Mouse (Mus musculus) adrenal gland, adult 8-10 months (tissue): ENCODE measurements at regions not wholly inside any gene's neighbourhood (a gene's known extent, or its start where the extent isn't known, plus 50 kb on each side); places are given as distances from the start of the nearest gene placed in this dataset.
A peak's percentile ranks its signal among the peaks of the same experiment; 100 is the strongest.

ENCODE experiments used
- DNase-seq: peaks from one replicate; pipeline ENCODE4 v3.0.0; 2022

DNA sequence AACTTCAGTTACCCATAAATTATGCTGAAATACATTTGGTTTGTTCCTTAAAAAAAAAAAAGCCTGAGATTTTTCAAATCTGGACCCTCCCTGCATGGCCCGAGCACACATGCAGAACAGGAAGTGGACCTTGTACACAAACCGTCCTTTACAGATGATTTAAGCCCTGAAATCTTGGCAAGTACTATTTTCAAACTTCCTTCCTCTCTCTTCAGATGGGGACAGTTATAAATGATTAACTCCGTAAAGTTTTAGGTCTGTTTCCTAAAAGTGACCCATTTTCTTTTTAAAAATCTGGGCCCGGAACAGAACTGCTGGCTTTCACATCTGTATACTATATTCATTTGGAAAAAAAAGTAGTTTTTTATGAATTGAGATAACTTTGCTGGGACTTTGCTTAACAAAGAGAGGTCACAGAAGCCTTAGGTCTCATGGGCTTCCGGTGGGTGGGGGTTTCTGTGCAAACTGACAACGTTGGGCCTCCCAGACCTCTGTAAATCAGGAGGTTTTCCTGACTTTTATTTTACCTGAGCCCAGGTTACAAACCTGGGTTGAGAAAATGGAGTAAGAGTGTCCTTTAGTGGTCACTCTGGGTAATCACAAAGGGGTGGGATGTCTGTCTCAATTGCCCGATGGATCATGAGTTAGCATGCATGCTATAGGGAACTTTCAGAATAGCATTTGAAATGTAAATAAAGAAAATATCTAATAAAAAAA, 368.4 kb downstream of the Ankrd50 start:
- DNase-seq: no peak

- DNase-seq: no peak
Observed at GRCm38 (mm10) chr3:38112568-38112967, 372.1 kb downstream of the Ankrd50 start.

- no peak for DNase-seq
Observed at GRCm38 (mm10) chr3:38105022-38105857, 379.4 kb downstream of the Ankrd50 start.

DNA sequence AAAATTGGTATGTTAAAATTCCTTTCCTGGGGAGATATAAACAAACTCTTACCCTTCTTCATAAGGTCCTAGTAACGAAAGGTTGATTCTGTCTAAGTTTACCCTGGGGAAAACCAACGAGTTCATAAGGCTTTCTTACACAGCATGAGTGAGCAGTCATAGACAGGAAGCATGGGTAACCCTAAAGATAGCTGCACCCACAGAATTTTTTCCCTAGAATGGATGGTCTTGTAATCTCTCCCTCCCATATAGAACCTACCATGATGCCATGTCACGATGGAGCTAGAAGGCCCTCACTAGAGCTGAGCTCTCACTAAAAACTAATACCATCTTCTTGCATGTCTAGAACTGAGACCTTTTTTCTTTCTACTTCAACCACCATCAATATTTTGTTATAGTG, 380.1 kb upstream of the Gm5148 start:
- DNase-seq: no peak

DNA sequence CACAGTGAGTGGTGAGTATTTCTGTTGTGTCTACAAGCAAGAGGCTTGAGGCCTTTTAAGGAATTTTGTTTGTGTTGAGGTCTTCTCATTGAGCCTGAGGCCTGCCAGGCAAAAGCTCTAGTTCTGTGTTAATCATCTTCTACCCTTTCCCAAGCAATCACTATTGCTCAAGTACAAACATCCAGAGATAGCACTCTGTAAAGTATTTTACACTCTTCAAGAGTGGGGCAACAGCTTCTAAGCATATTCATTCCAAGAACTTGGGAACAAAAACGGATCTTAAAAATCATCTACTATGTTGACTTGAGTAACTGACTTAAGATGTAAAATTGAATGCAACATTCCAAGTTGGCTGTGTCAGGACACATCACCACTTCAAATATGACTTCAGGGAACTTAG, 378.7 kb upstream of the Gm5148 start:
- no peak for DNase-seq

DNA sequence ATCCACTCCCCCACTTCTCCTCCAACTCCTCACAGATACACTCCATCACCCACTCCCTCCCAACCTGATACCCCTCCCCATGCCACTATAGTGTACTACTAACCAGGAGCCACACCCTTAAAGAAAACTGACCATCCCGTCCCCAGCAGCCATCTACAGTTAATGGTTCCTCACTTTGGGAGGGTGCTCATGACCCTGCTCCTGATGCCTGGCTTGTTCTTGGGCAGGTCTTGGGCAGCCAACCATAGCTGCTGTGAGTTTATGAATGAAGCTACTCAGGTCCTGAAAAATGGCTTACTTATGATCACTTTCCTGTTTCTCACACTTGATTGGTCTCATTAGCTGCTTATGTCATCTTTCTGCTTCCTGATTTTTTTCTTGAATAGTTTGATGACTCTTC, 377.9 kb upstream of the Gm5148 start:
- DNase-seq: no peak

DNA sequence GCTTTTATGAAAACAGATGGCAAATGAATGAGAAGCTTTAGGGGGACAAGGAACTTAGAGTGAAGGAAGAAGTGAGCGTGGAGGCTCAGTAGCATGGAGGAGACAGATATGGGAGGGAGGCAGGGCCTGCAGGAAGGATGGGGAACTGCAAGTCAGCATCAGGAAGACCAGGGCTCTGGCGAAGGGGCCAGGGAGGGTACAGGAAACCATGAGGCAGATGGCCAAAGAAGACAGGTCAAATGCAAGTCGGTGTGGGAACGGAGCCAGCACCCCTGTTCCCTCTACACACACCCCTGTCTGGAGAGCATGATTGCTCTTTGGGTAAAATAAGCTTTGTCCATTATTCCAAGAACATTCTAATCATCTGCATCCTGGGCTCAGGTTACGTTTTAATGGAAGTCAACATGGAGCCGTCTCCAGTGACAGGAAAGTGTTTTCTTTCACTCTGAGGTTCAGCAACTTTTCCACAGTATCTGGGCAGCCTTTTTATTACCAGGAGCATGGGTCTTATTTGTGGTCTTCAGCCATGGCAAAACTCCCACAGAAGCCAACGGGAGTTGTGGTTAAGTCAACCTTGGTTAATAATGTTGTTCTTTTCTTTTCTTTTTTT, 370.2 kb upstream of the Gm5148 start:
- peak; percentile 21 for DNase-seq

DNA sequence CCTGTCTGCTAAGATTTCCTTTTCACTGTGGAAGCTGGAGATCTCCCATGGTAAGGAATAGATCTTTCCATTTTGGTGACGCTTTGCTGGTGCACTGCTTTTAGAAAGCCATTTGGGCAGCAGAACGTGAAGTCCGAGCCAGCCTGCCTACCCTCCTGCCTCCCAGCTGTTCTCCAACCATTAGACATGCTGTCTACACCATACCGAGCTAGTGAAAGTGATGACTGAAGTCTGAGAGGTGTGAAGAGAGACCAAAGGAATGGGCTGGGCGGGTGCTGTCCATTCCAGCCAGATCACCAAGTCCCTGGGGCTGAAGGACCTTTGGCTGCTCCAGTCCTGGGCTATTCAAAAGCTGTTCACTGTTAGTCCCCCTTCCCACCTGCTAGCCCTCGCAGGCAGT, 360.3 kb upstream of the Gm5148 start:
- no peak for DNase-seq

DNA sequence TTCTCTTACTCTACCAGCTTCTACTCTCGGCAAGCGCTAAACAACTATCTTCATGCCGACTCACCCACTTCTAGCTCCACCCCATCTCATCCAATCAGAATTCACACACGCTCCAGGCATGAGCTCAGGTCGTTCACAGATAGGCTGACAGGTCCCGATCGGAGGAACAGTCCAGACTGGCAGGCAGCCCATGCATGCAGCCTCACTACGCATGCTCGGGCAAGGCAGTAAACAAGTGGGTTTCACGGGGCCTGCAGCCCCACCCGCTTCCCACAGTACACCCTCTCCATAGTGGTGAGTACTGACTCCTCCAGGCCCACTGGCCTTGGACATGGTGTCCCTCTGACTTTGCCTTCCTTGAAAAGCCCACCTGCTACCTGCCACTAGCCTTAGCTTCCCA, 358.1 kb upstream of the Gm5148 start:
- DNase-seq: no peak

DNA sequence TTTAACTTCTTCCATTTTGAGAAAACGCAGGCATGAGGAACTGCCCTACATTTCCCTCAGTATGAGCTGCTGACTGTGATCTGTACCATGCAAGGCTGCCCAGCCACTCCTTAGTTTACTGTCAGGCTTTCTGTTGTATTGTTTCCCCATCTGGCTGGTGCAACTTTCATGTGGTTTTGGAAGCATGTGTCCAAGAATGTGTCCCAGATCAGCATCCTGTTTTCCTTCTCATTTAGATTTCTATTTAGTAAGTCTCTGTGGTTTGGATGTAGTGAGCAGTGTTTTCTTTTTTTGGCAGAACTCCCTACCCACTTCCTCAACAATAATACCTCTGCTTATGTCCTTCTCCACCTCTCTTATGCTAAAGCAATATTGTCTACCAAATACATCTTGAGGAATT, 352.5 kb upstream of the Gm5148 start:
- DNase-seq: no peak

GRCm38 (mm10) chr3:38073946-38074345, 349.7 kb upstream of the Gm5148 start:
- DNase-seq: no peak

DNA sequence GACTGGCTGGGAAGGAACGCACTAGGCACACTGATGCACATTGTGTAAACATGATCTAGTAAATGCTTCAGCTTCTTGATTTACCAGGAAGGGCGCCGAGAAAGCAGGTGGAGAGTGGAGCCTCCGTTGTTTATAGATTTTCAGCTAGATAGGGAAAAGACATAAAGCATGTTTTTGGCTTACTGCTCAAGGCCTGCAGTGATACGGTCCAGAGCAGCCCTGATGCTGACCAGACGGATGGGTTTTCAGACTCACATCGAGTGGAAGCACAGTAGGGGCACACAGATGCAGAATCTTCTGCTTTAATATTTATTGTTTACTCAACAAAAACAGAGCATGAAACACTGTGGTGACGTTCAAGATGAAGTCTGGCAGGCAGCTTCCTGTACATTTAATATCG, 331.3 kb upstream of the Gm5148 start:
- no peak for DNase-seq

DNA sequence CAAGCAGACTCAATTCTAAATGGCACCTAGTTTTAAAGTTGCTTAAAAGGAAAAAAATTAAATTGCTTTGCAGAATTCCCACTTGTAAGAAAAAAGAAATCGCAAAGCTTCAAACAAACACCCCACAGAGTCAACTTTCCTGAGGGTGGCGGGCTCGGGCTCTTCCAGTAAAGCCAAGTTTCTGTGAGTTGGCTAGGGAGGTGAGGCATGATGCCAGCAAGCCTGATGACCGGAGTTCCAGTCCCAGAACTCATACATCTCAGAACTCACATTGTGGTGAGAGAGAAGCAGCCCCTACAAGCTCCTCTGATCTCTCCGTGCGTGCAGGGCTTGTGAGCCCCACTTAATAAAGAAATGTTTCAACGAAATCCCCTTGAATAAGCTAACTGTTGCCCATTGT, 328.7 kb upstream of the Gm5148 start:
- no peak for DNase-seq

DNA sequence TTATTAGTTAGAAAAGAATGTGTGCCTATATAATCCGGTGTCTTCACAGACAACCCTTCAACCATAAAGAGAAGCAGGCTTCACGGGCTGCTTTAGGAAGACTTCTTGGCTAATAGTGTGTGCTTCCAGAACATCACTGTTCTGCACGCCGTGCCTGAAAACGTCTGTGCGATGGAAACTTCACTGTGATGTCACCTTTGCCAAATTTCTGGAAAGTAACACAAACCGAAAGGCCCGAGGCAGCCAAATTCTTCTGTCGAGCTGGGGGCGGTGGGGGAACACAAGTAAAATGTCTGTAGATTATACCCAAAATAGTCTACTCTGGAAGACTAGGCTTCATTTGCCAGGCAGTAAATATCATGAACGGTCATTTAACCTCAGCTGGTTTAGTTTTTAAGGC, 327.5 kb upstream of the Gm5148 start:
- DNase-seq: no peak

DNA sequence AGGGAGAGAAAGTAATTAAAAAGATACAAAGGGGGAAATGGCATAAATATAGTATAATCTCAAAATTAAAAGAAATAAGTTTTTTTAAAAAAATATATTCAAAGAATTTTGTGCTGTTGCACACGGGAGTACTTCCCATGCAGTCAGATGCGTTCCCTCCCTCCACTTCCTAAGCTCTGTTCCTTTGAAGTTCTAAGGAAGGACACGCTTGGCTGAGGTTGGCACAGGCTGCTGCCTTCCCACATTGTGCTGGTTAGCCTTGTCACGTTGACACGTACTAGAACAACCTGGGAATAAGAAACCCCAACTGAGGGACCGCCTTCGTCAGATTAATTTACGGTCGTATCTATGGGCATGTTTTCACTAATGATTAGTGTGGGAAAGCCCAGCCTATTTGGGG, 326.6 kb upstream of the Gm5148 start:
- no peak for DNase-seq

DNA sequence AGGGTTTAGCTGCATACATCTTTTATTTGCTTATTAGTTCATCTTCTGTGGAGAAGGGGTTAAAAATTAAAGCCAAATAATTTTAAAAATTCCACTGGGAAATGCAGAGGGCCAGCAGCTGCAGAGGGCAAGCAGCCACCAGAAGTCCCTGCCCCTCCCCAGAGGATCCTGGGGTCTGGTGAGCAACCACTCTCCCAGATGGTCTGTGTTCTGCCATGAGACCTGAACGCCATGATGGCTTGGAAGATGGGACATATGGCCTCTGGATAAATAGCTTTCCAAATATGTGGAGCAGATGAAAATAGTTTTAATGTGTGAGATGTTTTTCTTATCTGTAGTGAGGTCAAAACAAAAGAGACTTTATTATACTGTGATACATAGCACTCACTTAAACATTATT, 326.1 kb upstream of the Gm5148 start:
- no peak for DNase-seq

DNA sequence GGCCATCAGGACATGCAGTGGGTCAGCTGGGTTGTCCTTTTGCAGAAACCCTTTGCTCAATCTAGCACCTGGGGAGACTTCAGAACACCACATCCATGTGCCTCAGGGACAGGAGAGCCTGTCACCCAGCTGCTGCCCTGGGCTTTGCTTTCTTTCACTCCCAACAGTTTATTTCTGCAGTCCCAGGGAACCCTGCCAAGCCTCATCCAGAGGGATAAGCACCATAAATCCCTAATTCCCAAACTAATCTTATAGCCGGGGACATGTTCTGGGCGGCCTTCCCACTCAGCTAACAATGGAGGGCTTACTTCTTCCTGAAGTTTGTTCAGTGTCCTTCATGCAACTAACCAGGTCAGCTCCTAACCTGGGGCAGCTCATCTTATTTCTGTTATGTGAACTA, 325.0 kb upstream of the Gm5148 start:
- no peak for DNase-seq

- no peak for DNase-seq
Observed at GRCm38 (mm10) chr3:38047445-38047844, 323.2 kb upstream of the Gm5148 start.

DNA sequence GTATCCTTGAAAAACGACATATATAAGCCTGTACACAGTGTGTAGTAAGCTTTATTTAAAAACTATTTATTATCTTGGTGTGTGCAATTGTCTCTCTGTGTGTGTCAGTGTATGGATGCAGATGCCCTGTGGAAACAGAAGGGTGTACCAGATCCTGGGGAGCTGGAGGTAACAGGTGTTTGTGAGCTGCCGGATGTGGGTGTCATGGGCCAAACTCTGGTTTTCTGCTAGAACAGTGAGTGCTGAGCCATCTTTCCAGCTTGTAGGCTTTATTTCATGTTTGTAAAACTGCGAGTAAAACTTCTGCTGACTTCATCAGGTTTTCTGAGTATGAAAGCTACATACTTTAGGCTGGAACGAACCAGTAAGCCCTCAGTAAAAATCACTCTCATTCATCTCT, 322.3 kb upstream of the Gm5148 start:
- DNase-seq: no peak

DNA sequence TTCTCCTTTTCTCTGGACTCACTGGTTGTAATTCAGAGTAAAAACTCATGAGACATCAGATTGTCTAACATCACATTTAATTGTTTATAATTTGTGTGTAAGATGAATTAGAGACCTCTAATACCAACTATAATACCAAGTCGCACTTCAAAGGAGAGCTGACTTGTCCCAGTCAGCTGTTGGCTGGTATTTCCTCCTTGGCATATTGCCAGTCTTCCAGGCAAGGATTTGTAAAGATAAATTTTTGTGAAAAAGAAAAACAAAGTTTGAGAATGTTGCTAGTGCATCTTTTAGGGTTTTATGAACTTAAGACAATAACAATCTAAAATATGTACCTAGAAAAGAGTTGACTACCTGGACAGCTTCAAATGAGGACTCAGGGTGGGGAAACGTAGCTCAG, 321.7 kb upstream of the Gm5148 start:
- no peak for DNase-seq

DNA sequence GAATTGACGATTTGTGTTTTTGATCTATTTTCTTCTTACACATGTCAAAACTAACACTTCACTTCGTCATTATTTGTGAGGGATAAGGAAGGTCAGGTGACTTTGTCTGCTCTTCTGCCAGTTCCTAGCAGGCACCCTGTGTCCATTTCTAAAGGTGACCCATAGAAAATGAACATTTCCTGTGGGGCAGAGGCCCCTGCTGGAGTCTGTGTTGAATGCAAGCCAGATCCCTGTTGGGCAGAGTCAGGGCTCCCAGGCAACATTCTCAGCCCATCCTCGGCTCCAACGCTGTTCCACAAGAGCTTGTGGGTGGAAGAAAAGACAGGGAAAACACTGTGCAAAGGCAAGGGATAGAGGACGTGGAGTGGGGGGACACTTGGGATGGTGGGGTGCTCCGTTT, 321.2 kb upstream of the Gm5148 start:
- no peak for DNase-seq

DNA sequence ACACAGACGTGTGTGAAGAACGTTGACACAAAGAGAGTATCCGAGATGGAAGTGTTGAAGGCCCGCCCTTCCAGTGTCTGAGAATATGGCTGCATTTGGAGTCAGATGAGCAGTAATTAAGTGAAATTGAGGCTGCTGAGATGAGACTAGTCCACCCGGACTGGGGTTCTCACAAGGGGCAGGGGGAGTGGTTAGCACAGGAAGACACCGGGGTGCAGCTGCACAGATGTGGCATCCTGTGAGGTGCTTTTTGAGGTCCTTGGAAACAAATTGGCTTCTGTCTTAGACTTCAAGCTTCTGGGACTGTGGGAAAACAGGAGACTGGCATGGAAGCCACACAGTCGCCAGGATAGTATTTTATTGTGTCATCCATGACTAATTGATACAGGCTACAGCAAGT, 320.0 kb upstream of the Gm5148 start:
- no peak for DNase-seq

DNA sequence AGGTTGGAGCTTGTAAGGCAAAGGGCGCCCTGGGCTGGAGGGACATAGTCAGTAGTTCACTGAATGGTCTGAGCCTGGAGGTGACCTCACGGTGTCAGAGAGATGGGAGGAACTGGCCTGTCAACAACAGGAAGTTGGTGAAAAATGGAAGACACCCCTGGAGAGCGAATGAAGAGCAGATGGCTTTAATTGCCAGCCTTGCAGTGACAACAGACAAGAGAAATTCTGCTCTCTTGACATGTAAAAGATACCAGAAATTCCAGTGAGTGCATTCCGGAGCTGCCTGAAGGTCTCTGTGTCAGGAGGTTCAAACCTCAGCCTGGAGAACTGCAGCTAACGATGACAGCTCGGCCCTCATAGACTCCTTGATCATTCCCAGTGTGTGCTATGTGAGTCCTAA, 318.3 kb upstream of the Gm5148 start:
- peak; percentile 20 for DNase-seq

DNA sequence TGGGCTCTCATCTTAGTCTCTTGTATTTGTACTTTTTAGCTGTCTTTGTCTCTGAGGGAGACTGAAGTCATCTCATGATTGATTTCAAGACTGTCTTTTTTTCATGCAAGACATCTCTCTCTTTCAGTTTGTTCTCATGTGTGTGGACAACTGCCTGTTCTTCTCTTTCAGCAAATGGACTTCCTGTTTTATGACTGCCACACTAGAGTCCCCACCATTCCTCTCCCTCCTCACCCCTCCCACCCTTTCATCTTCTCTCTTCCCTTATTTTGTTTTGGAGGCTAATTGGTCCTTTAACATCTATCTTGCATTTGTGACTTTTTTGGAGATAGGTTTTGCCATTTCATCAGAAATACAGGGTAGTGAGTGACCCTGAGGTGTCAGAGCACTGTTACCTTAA, 311.8 kb upstream of the Gm5148 start:
- no peak for DNase-seq
